Mouse (Mus musculus) C2C12 (cell line): ENCODE results near the gene Defb25.

Experiments used
- CEBPB ChIP-seq: IDR thresholded peaks from one replicate; pipeline ENCODE4 v1.6.1; 2011; ENCODE audit warnings: low read depth, mild to moderate bottlenecking, control low read depth, moderate library complexity
- CTCF ChIP-seq: IDR thresholded peaks from one replicate; pipeline ENCODE4 v1.5.1; 2011; ENCODE audit not compliant: control insufficient read depth, insufficient read depth, insufficient read length
- FOSL1 ChIP-seq: IDR thresholded peaks from one replicate; pipeline ENCODE4 v1.8.0; 2011; ENCODE audit warnings: mild to moderate bottlenecking, low read length; ENCODE audit not compliant: poor library complexity, insufficient read depth, severe bottlenecking
- MAX ChIP-seq: IDR thresholded peaks from one replicate; pipeline ENCODE4 v1.6.1; 2011; ENCODE audit warnings: mild to moderate bottlenecking, control low read depth
- MYOD1 ChIP-seq: IDR thresholded peaks from one replicate; pipeline ENCODE4 v1.6.1; 2011; ENCODE audit warnings: low read depth; ENCODE audit not compliant: control insufficient read depth, insufficient read length
- MYOG ChIP-seq: IDR thresholded peaks from one replicate; pipeline ENCODE4 v1.6.1; 2011; ENCODE audit not compliant: control insufficient read depth, insufficient read length; ENCODE audit errors: extremely low read depth
- USF1 ChIP-seq: IDR thresholded peaks from one replicate; pipeline ENCODE4 v1.6.1; 2011; ENCODE audit warnings: low read depth, mild to moderate bottlenecking, control low read depth, moderate library complexity

DNA sequence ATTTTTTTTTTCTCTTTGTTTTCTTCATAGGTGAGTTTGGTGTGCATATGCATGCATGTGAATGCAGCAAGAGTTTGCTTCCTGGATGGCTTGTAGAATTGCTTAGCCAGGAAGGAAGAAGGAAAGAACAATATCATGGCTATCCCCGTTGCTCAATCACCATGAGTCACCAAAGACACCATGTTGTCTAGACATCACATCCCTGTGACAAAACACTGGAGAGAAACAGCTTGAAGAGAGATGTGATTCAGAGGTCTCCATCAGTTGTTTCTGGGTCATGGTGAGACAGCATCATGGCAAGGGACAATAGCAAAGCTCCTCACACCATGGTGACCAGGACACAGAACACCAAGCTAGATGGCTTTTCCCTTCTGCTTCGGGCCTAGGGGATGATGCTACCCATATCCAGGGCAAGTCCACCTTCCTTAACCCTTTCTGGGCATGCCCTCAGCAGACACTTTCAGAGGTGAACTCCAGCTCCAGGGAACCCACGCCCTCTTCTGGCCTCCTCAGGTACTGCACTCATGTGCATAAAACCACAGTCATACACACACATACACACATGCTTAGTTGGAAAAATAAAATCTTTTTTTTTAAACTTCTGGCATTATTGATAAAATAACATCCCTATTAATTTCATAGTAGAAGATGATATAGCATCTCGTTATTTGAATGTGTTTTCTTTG, 21.4 kb downstream of the Defb25 start:
- TF ChIP-seq MAX, result no peak
- TF ChIP-seq CTCF, result no peak
- no peak for TF ChIP-seq MYOG
- no peak for TF ChIP-seq USF1
- TF ChIP-seq MYOD1, result no peak
- no peak for TF ChIP-seq FOSL1
- peak; percentile 84 for TF ChIP-seq CEBPB
